Comparison of ENCODE assay signal across 7 mouse cellular contexts in the genomic region with DNA sequence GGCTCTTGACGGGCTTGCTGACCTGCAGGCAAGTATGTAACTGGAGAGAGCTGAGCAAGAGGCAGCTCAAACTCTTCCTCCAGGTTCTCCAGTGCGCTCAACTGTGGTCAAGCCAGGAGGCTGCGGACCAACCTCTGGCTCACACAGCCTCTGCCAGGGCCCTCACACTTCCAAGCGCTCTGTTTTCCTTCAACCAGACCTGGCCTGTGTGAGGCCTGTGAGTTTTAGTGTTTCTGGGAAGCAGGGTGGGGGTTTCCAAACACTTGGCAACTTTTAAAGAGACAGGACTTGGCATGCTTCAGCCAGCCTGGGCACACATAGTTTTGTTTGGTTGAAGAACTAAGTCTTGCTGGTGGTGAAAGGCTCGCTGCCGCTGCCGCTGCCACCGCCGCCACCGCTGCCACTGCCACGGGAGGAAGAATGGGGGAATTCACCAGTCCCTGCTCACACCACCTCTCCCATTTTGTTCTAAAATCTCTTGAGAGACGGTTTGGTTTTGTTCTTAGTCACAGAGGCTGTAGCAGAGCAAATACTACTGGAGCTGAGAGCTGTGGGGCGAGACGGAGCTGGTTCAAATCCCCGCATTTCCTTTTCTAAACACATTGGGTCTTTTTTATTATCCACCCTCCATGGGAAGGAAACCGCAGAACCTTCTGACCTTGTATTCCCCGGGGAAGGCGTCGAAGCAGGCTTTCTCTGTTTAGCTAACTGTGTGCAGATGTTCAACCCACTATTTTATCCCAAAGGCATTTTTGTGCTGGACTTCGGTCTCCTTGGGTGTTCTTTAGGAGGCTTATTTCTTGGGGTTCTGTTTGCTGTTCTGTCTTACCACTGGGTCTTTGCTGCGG. TPM values are rescaled to one million over a fixed set of nuclear protein-coding genes. Genes with fewer than 3 reads are reported as not detected.
A peak's percentile ranks its signal among the peaks of the same experiment; 100 is the strongest.
DNase-seq lines count a peak whose midpoint lies in the region; ATAC-seq and TF ChIP-seq lines count a peak whose summit lies in the region.

No protein-coding gene starts in this region.

- H3K4me1 ChIP-seq in kidney, adult 2 months (ENCODE audit: control insufficient read depth, insufficient read depth, low read length): no peaks in the 10 kb centered on the region
- no peaks in the 10 kb centered on the region for H3K4me1 ChIP-seq in kidney, embryonic 16.5 days (ENCODE audit: insufficient read depth, low read length)

- ATAC-seq in kidney, embryonic 16.5 days (ENCODE audit: low FRiP score, low TSS enrichment): no peak; the same call in 1 of the 2 replicates

- no peak overlapping the region for H3K4me2 ChIP-seq in kidney, embryonic 16.5 days (replicated peaks; ENCODE audit: low read depth, low read length)

- H3K9ac ChIP-seq in kidney, embryonic 16.5 days (replicated peaks; ENCODE audit: low read length): no peak overlapping the region

- H3K4me3 ChIP-seq in kidney, adult 2 months (ENCODE audit: insufficient read depth, low read depth, low read length): no peak overlapping the region
- H3K4me3 ChIP-seq in kidney, embryonic 16.5 days (ENCODE audit: low read length): no peak overlapping the region

- no peaks in the 10 kb centered on the region for H3K9me3 ChIP-seq in kidney, embryonic 16.5 days (ENCODE audit: low read length)

- no peaks in the 10 kb centered on the region for H3K27me3 ChIP-seq in kidney, adult 2 months (replicated peaks; ENCODE audit: control insufficient read depth, insufficient read depth, low read length)
- H3K27me3 ChIP-seq in kidney, embryonic 16.5 days (ENCODE audit: insufficient read depth, low read length): no peaks in the 10 kb centered on the region

- 70% methylated on average over 21 of the region's 21 CpGs for WGBS in kidney, adult 2 months
- WGBS in kidney, embryonic 16.5 days: 72% methylated on average over 21 of the region's 21 CpGs

- TF ChIP-seq POLR2A in kidney, adult 2 months (IDR thresholded peaks at IDR 0.05; ENCODE audit: low read depth, low read length): no peak

- no peaks in the 10 kb centered on the region for H3K36me3 ChIP-seq in kidney, adult 2 months (ENCODE audit: control insufficient read depth, insufficient read depth, low read length)
- no peaks in the 10 kb centered on the region for H3K36me3 ChIP-seq in kidney, embryonic 16.5 days (ENCODE audit: insufficient read depth, low read length)

- TF ChIP-seq CTCF in kidney, adult 2 months (conservative IDR thresholded peaks at IDR 0.05; ENCODE audit: insufficient read depth, insufficient read length, low read depth, low read length): no peak

- peak; percentile 32 for DNase-seq in kidney, adult 2 months
- DNase-seq in fat pad, adult 2 months (ENCODE audit: extremely low read depth, low read depth, low spot score): peak; percentile 61
- peak; percentile 14 for DNase-seq in left cerebral cortex, adult 11 months (ENCODE audit: low spot score)
- DNase-seq in right cerebral cortex, postnatal 36 days (ENCODE audit: low spot score in 2 of 2): peak; percentile 4 to 9
- no peak for DNase-seq in ovary, postnatal 14 days (ENCODE audit: low spot score)
- DNase-seq in urinary bladder, postnatal 14 days (ENCODE audit: low spot score): no peak

- no peak overlapping the region for H3K27ac ChIP-seq in kidney, adult 2 months (ENCODE audit: insufficient read depth, low read depth, low read length)
- no peak overlapping the region for H3K27ac ChIP-seq in kidney, embryonic 16.5 days (ENCODE audit: low read length)

RNA-seq across cellular contexts. Expression of a gene that starts 11.0 kb away (rescaled TPM):
- polyA plus RNA-seq in kidney, adult 2 months (2012; rRNA removed): not detected in 2 replicates
- not detected in 2 replicates for polyA plus RNA-seq in kidney, embryonic 16.5 days (2015; fragmentation: Nextera tagmentation; extraction: Ambion mirVana)

RNA-seq across cellular contexts. Expression of a gene that starts 30.0 kb away (rescaled TPM):
- 2.4 and 2.5 TPM in 2 replicates for polyA plus RNA-seq in kidney, adult 2 months (2012; rRNA removed)
- polyA plus RNA-seq in kidney, embryonic 16.5 days (2015; fragmentation: Nextera tagmentation; extraction: Ambion mirVana): 0.17 and 0.20 TPM in 2 replicates

RNA-seq across cellular contexts. Expression of a gene that starts 32.8 kb away (rescaled TPM):
- 4.8 and 5.1 TPM in 2 replicates for polyA plus RNA-seq in kidney, adult 2 months (2012; rRNA removed)
- 1.1 and 1.3 TPM in 2 replicates for polyA plus RNA-seq in kidney, embryonic 16.5 days (2015; fragmentation: Nextera tagmentation; extraction: Ambion mirVana)

RNA-seq across cellular contexts. Expression of a gene that starts 49.7 kb away (rescaled TPM):
- polyA plus RNA-seq in kidney, adult 2 months (2012; rRNA removed): not detected in 2 replicates
- not detected in 2 replicates for polyA plus RNA-seq in kidney, embryonic 16.5 days (2015; fragmentation: Nextera tagmentation; extraction: Ambion mirVana)

RNA-seq across cellular contexts. Expression of a gene that starts 59.2 kb away (rescaled TPM):
- not detected in 2 replicates for polyA plus RNA-seq in kidney, adult 2 months (2012; rRNA removed)
- polyA plus RNA-seq in kidney, embryonic 16.5 days (2015; fragmentation: Nextera tagmentation; extraction: Ambion mirVana): not detected in 2 replicates

Comparison
In these comparisons a context has a peak if more than half of its experiments do, and no peak if none do; other contexts are left out.
1. DNase-seq: peak in kidney, adult 2 months (single experiment), fat pad, adult 2 months (single experiment), left cerebral cortex, adult 11 months (single experiment) and right cerebral cortex, postnatal 36 days (2 of 2); none in ovary, postnatal 14 days (single experiment) and urinary bladder, postnatal 14 days (single experiment).